Mouse (Mus musculus) hindbrain, embryonic 16.5 days (tissue): ENCODE results near the gene Ifitm1. TPM values are rescaled to one million over a fixed set of nuclear protein-coding genes. Genes with fewer than 3 reads are reported as not detected.

ENCODE experiments used
- ATAC-seq: fragments of 200-750 bp; cut with Nextera tagmentation; 2 replicates; pipeline ENCODE4 v1.8.0; 2017; ENCODE audit warnings: moderate TSS enrichment, moderate library complexity
- H3K27ac ChIP-seq: fragments of 300-500 bp; sonication (generic); 2 replicates; pipeline ENCODE4 v1.5.1; 2014; ENCODE audit warnings: low read depth, mild to moderate bottlenecking, control low read depth, low read length, moderate library complexity
- H3K27me3 ChIP-seq: fragments of 300-500 bp; sonication (generic); replicated peaks from 2 replicates; pipeline ENCODE4 v1.6.1; 2014; ENCODE audit warnings: low read length; ENCODE audit not compliant: control insufficient read depth, insufficient read depth
- H3K36me3 ChIP-seq: fragments of 300-500 bp; sonication (generic); 2 replicates; pipeline ENCODE4 v1.6.1; 2014; ENCODE audit warnings: mild to moderate bottlenecking, low read length, moderate library complexity, mixed read lengths; ENCODE audit not compliant: control insufficient read depth, insufficient read depth
- H3K4me1 ChIP-seq: fragments of 300-500 bp; sonication (generic); 2 replicates; pipeline ENCODE4 v1.6.1; 2014; ENCODE audit warnings: low read depth, low read length; ENCODE audit not compliant: control insufficient read depth, insufficient read depth
- H3K4me2 ChIP-seq: fragments of 300-500 bp; sonication (generic); 2 replicates; pipeline ENCODE4 v1.6.1; 2014; ENCODE audit warnings: mild to moderate bottlenecking, low read length, control low read depth, moderate library complexity
- H3K4me3 ChIP-seq: fragments of 300-500 bp; sonication (generic); 2 replicates; pipeline ENCODE4 v1.5.1; 2014; ENCODE audit warnings: mild to moderate bottlenecking, low read length, control low read depth, moderate library complexity
- H3K9ac ChIP-seq: fragments of 300-500 bp; sonication (generic); 2 replicates; pipeline ENCODE4 v1.6.1; 2014; ENCODE audit warnings: low read depth, mild to moderate bottlenecking, control low read depth, low read length, moderate library complexity
- H3K9me3 ChIP-seq: fragments of 300-500 bp; sonication (generic); 2 replicates; pipeline ENCODE4 v1.6.1; 2014; ENCODE audit warnings: mild to moderate bottlenecking, low read length, moderate library complexity; ENCODE audit not compliant: control insufficient read depth
- WGBS: fragments of 180-500 bp; shearing (Covaris S2); extraction: QIAGEN DNeasy Blood & Tissue Kit; methylation state at CpG from one replicate; pipeline ENCODE4 v1.1.7; 2014; 5-methylcytosine and 5-hydroxymethylcytosine counted together
- polyA plus RNA-seq: library from polyadenylated mRNA; unstranded; fragments of >200 nt; fragmentation: Nextera tagmentation; extraction: Ambion mirVana; gene quantifications from 2 replicates; pipeline ENCODE4 v1.2.1, GENCODE M21; 2015

Ifitm1 gene
- polyA plus RNA-seq, 1 experiment from 2014 or later, result 19.4 TPM

- ATAC-seq, result no peak
- no peaks in the 10 kb centered on the region for H3K27me3 ChIP-seq
- no peaks in the 10 kb centered on the region for H3K9me3 ChIP-seq
- no peak overlapping the region for H3K27ac ChIP-seq
- WGBS, result 64% methylated on average over 15 of the region's 15 CpGs
- H3K4me1 ChIP-seq, result no peaks in the 10 kb centered on the region
- no peak overlapping the region for H3K9ac ChIP-seq
- no peaks in the 10 kb centered on the region for H3K36me3 ChIP-seq
- no peak overlapping the region for H3K4me3 ChIP-seq
- H3K4me2 ChIP-seq, result no peak overlapping the region
These were observed 34.1 kb downstream of the Ifitm1 start for GRCm38 (mm10) chr7:141000881-141001708.

GRCm38 (mm10) chr7:141003248-141004010 lies 36.4 kb downstream of the Ifitm1 start:
- Histone ChIP-seq H3K36me3 (no peaks in the 10 kb centered on the region), H3K27me3 (no peaks in the 10 kb centered on the region), H3K9me3 (no peaks in the 10 kb centered on the region), H3K4me1 (no peaks in the 10 kb centered on the region), H3K4me2 (no peak overlapping the region), H3K4me3 (no peak overlapping the region), H3K9ac (no peak overlapping the region), H3K27ac (no peak overlapping the region)
- WGBS, result 87% methylated on average over 5 of the region's 5 CpGs
- ATAC-seq, result no peak

- H3K4me1 ChIP-seq, result no peaks in the 10 kb centered on the region
- no peaks in the 10 kb centered on the region for H3K9me3 ChIP-seq
- ATAC-seq, result no peak
These were observed 39.4 kb downstream of the Ifitm1 start for GRCm38 (mm10) chr7:141006446-141006845.

DNA sequence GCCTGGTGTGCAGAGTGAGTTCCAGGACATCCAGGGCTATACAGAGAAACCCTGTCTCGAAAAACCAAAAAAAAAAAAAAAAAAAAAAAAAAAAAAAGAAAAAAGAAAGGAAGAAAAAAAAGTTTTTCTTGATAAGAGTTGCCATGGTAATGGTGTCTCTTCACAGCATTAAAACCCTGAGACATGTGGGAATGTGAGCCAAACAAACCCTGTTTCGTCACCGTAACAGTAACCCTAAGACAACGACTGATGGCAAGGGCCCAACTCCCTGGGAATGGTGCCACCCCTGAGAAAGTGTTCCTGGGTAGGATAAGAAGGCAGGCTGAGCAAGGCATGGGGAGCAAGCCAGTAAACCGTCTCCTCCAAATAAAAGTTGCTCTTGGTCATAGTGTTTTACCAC lies 39.9 kb downstream of the Ifitm1 start:
- Histone ChIP-seq H3K9me3 (no peaks in the 10 kb centered on the region), H3K4me1 (no peaks in the 10 kb centered on the region), H3K36me3 (no peaks in the 10 kb centered on the region), H3K9ac (no peak overlapping the region), H3K27ac (no peak overlapping the region), H3K27me3 (no peaks in the 10 kb centered on the region), H3K4me3 (no peak overlapping the region), H3K4me2 (no peak overlapping the region)
- no peak for ATAC-seq
- 62% methylated on average over 5 of the region's 5 CpGs for WGBS

More at GRCm38 (mm10) chr7:141006446-141006845, 39.4 kb downstream of the Ifitm1 start:
- H3K9ac ChIP-seq, result no peak overlapping the region
- H3K4me3 ChIP-seq, result no peak overlapping the region
- H3K36me3 ChIP-seq, result no peaks in the 10 kb centered on the region
- WGBS, result 89% methylated on average over 6 of the region's 6 CpGs
- no peak overlapping the region for H3K27ac ChIP-seq
- no peaks in the 10 kb centered on the region for H3K27me3 ChIP-seq
- H3K4me2 ChIP-seq, result no peak overlapping the region

- Histone ChIP-seq H3K9ac (no peak overlapping the region), H3K4me2 (no peak overlapping the region), H3K27me3 (no peaks in the 10 kb centered on the region), H3K27ac (no peak overlapping the region), H3K4me3 (no peak overlapping the region), H3K9me3 (no peaks in the 10 kb centered on the region), H3K36me3 (no peaks in the 10 kb centered on the region), H3K4me1 (no peaks in the 10 kb centered on the region)
- 4% methylated on average over 7 of the region's 7 CpGs for WGBS
- ATAC-seq, result no peak
These were observed 41.3 kb downstream of the Ifitm1 start for GRCm38 (mm10) chr7:141008312-141008761.

- 8% methylated on average over 20 of the region's 20 CpGs for WGBS
- Histone ChIP-seq H3K4me3 (no peak overlapping the region), H3K4me1 (no peaks in the 10 kb centered on the region), H3K4me2 (peak overlapping the region; percentile 20; the same call in 1 of the 2 replicates), H3K36me3 (no peaks in the 10 kb centered on the region), H3K27me3 (no peaks in the 10 kb centered on the region), H3K9ac (no peak overlapping the region), H3K9me3 (no peaks in the 10 kb centered on the region), H3K27ac (no peak overlapping the region)
- ATAC-seq, result no peak
These were observed 42.1 kb downstream of the Ifitm1 start for GRCm38 (mm10) chr7:141008938-141009660.

DNA sequence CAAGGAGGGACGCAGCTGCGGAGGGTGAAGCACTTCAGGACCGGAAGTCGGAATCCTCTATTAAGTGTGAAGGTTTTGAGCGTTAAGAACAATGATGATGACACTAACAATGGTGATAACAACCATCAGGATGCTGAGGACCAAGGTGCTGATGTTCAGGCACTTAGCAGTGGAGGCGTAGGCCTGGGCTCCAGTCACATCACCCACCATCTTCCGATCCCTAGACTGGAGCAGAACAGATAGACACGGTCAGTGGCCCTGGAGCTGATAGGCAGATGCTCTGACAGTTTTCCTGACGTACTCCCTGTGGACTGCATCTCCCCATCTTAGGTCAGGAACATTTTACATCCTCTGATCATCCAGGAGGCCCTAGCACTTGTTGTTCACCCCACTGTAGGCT lies 42.6 kb downstream of the Ifitm1 start:
- H3K4me3 ChIP-seq, result no peak overlapping the region
- no peak overlapping the region for H3K27ac ChIP-seq
- no peaks in the 10 kb centered on the region for H3K27me3 ChIP-seq
- 93% methylated on average over 9 of the region's 9 CpGs for WGBS
- no peak for ATAC-seq
- no peaks in the 10 kb centered on the region for H3K36me3 ChIP-seq
- H3K4me1 ChIP-seq, result no peaks in the 10 kb centered on the region
- H3K9me3 ChIP-seq, result no peaks in the 10 kb centered on the region
- no peak overlapping the region for H3K9ac ChIP-seq
- no peak overlapping the region for H3K4me2 ChIP-seq

DNA sequence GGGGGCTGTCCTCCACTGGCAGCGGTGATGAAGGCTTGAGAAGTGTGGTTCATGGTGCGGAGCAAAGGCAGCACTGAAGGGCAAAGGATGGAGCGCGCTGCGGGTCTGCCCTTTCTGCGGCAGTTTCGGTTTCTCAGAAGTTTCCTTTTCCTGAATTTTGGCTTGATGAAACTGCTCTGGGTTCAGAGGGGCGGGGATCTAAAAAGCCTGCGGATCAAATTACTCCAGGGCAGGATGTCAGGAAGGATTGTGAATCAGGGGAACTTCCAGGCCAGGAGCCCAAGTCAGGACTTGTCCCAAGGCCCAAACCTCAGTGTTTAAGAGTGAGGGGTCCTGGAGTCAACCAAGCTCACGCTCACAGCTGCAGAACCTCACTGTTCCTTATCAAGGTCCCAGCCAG lies 43.6 kb downstream of the Ifitm1 start, which contains the start of gene Ifitm3:
Gene Ifitm3 (minus strand): TSS at position 178 of the 400 bp plus-strand sequence.
- no peak within 1 kb of the TSS for H3K4me2 ChIP-seq
- H3K4me3 ChIP-seq, result peak within 1 kb of the TSS; percentile 17; the same call in 1 of the 2 replicates
- H3K27ac ChIP-seq, result no peak within 1 kb of the TSS
- no peaks in the 10 kb centered on the region for H3K27me3 ChIP-seq
- H3K36me3 ChIP-seq, result no peaks in the 10 kb centered on the region
- H3K9ac ChIP-seq, result no peak within 1 kb of the TSS
- 26% methylated on average over 10 of the region's 10 CpGs for WGBS
- ATAC-seq, result no peak
- no peaks in the 10 kb centered on the region for H3K4me1 ChIP-seq
- H3K9me3 ChIP-seq, result no peaks in the 10 kb centered on the region
